Mouse (Mus musculus): ENCODE measurements at regions not wholly inside any gene's neighbourhood (a gene's known extent, or its start where the extent isn't known, plus 50 kb on each side); places are given as distances from the start of the nearest gene placed in this dataset.

GRCm38 (mm10) chr6:107051604-107052003 is 251.7 kb upstream of the Crbn start:
- TF ChIP-seq POLR2A (IDR thresholded peaks at IDR 0.05; ENCODE audit: low read depth, low read length) = no peak
- TF ChIP-seq CTCF (IDR thresholded peaks at IDR 0.05; ENCODE audit: borderline replicate concordance, insufficient read depth, low read length) = no peak
